Mouse (Mus musculus) heart, postnatal 0 days (tissue): ENCODE results near the gene Arhgef17. TPM values are rescaled to one million over a fixed set of nuclear protein-coding genes. Genes with fewer than 3 reads are reported as not detected.

Experiments
- ATAC-seq: fragments of 200-750 bp; cut with Nextera tagmentation; 2 replicates; pipeline ENCODE4 v1.8.0; 2017; ENCODE audit warnings: low read depth, moderate number of reproducible peaks, moderate library complexity; ENCODE audit not compliant: insufficient read depth
- DNase-seq: peaks from one replicate; pipeline ENCODE4 v3.0.0-alpha.2; 2016; ENCODE audit warnings: low spot score
- H3K27ac ChIP-seq: fragments of 300-500 bp; sonication (generic); 2 replicates; pipeline ENCODE4 v1.5.1; 2014; ENCODE audit warnings: low read depth, mild to moderate bottlenecking
- H3K27me3 ChIP-seq: fragments of 300-500 bp; sonication (generic); 2 replicates; pipeline ENCODE4 v1.6.1; 2014; ENCODE audit warnings: low read length, mixed read lengths; ENCODE audit not compliant: control insufficient read depth, insufficient read depth
- H3K36me3 ChIP-seq: fragments of 300-500 bp; sonication (generic); replicated peaks from 2 replicates; pipeline ENCODE4 v1.6.1; 2014; ENCODE audit warnings: low read length, mixed read lengths; ENCODE audit not compliant: control insufficient read depth, insufficient read depth
- H3K4me1 ChIP-seq: fragments of 300-500 bp; sonication (generic); 2 replicates; pipeline ENCODE4 v1.6.1; 2014; ENCODE audit warnings: antibody characterized with exemption; ENCODE audit not compliant: control insufficient read depth, insufficient read depth
- H3K4me2 ChIP-seq: fragments of 300-500 bp; sonication (generic); 2 replicates; pipeline ENCODE4 v1.6.1; 2014; ENCODE audit warnings: low read depth, mild to moderate bottlenecking, low read length, moderate library complexity
- H3K4me3 ChIP-seq: fragments of 300-500 bp; sonication (generic); 2 replicates; pipeline ENCODE4 v1.5.1; 2014; ENCODE audit warnings: low read depth, low read length
- H3K9ac ChIP-seq: fragments of 300-500 bp; sonication (generic); replicated peaks from 2 replicates; pipeline ENCODE4 v1.6.1; 2014; ENCODE audit warnings: low read depth, low read length, mixed read lengths
- H3K9me3 ChIP-seq: fragments of 300-500 bp; sonication (generic); replicated peaks from 2 replicates; pipeline ENCODE4 v1.6.1; 2016; ENCODE audit warnings: low read length; ENCODE audit not compliant: control insufficient read depth
- CTCF ChIP-seq: IDR thresholded peaks from 2 replicates; pipeline ENCODE4 v1.5.1; 2016; ENCODE audit warnings: antibody characterized with exemption, control low read depth, low read depth
- EP300 ChIP-seq: IDR thresholded peaks from 2 replicates; pipeline ENCODE4 v1.6.1; 2016; ENCODE audit warnings: antibody characterized with exemption, low read depth
- WGBS: fragments of 180-500 bp; shearing (Covaris S2); extraction: QIAGEN DNeasy Blood & Tissue Kit; methylation state at CpG from one replicate; pipeline ENCODE4 v1.1.7; 2014; 5-methylcytosine and 5-hydroxymethylcytosine counted together
- polyA plus RNA-seq: library from polyadenylated mRNA; unstranded; fragments of >200 nt; fragmentation: Nextera tagmentation; extraction: Ambion mirVana; gene quantifications from 2 replicates; pipeline ENCODE4 v1.2.1, GENCODE M21; 2015
- total RNA-seq: library from RNA; depleted of rRNA; stranded (reverse); fragments of >200 nt; gene quantifications from 2 replicates; pipeline ENCODE4 v1.2.3, GENCODE M21; 2014; ENCODE audit warnings: low replicate concordance; rRNA removed

The Arhgef17 gene
- total RNA-seq (28.4 and 42.3 TPM in 2 replicates), polyA plus RNA-seq (2.6 and 2.8 TPM in 2 replicates)

DNA sequence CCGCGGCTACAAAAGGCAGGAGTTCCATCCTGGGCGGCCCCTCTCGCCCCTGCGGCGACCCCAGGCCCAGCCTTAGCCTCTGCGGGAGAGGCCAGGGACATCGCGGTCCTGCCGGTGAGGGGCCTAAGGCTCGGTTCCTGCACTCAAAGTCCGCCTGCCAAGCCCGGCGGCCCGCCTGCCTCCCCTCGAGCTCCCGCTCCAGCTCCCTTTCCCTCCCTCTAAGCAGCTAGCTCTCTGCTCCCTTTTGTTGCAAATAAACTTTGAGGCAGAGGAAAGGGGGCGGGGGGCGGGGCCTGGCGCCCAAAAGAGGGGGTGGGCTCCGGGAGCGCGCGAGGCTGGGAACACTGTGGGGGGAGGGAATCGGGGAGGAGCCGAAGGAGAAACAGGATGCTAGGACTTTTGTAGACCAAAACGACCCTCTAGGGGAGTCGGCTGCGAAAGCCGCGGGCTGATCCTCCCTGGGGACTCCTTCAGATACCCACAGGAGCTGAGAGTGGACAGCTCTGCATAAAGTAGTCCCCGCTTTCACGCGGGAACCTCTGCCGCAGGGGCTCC, at the start of gene Arhgef17:
Gene Arhgef17, minus strand, starts transcription at position 182 of the 555 bp plus-strand sequence.
- Histone ChIP-seq H3K4me2 (peak within 1 kb of the TSS; percentile 69), H3K4me3 (peak within 1 kb of the TSS; percentile 68), H3K27me3 (no peaks in the 10 kb centered on the region), H3K36me3 (no peaks in the 10 kb centered on the region), H3K9ac (peak within 1 kb of the TSS; percentile 77), H3K27ac (peak within 1 kb of the TSS; percentile 90), H3K4me1 (peaks cover 28% of the 10 kb centered on the region), H3K9me3 (no peaks in the 10 kb centered on the region)
- ATAC-seq (peak; percentile 51), DNase-seq (peak; percentile 73)
- under 1% methylated on average over 34 of the region's 35 CpGs for WGBS
- TF ChIP-seq CTCF (no peak), EP300 (no peak)

DNA sequence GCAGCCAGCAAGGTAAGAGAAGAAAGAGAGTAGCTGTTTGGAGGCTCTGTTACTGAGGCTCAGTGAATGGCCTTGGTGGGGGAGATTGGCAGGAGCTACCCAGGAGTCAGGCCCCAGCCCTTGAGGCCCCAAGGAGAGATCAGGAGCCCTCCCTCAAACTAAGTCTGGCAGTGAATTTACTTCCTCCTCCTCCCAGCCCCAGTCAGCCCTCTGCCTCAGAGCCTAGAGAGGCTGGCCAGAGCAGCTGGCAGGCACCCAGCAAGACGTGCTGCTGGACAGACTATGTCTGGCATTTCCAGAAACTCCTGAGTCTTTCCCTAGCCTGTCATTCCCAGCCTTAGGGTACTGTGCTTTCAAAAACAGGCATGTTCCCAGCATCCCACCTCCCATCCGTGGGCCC, 47.3 kb upstream of the Arhgef17 start:
- Histone ChIP-seq H3K27me3 (peaks cover 2% of the 10 kb centered on the region; the same call in 1 of the 2 replicates), H3K4me3 (no peak overlapping the region), H3K27ac (0 out of 2 replicates have a peak overlapping the region, but pooled peaks have one; percentile 9), H3K9me3 (no peaks in the 10 kb centered on the region), H3K4me1 (peaks cover 17% of the 10 kb centered on the region), H3K9ac (no peak overlapping the region), H3K4me2 (no peak overlapping the region), H3K36me3 (no peaks in the 10 kb centered on the region)
- peak; percentile 43 for DNase-seq
- peak; percentile 70 for ATAC-seq
- no peak for TF ChIP-seq CTCF
- no peak for TF ChIP-seq EP300
- 3% methylated on average over 2 of the region's 2 CpGs for WGBS

DNA sequence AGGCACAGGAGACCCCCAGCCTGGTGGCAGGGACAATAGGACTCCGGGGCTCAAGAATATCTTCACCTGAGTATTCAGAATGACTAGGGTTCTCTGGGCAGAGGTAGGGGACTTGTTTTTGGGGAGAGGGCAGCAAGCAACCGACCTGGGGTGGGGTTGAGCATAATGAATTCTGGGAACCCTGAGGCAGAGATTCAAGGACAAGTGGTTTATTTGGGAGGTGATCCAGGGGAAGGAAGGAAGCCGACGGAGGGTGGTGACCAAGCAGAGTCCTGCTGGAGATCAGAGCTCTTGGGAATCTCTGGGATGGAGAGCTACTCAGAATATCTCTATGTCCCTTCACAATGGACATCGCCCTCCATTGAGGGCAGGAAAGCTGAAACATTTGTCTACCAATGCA, 46.3 kb upstream of the Arhgef17 start:
- TF ChIP-seq EP300 (no peak), CTCF (no peak)
- Histone ChIP-seq H3K27me3 (peaks cover 9% of the 10 kb centered on the region), H3K9me3 (no peaks in the 10 kb centered on the region), H3K4me1 (peaks cover 21% of the 10 kb centered on the region), H3K36me3 (no peaks in the 10 kb centered on the region), H3K4me2 (no peak overlapping the region), H3K4me3 (no peak overlapping the region), H3K27ac (no peak overlapping the region), H3K9ac (no peak overlapping the region)
- 62% methylated on average over 5 of the region's 5 CpGs for WGBS
- ATAC-seq (no peak), DNase-seq (no peak)

DNA sequence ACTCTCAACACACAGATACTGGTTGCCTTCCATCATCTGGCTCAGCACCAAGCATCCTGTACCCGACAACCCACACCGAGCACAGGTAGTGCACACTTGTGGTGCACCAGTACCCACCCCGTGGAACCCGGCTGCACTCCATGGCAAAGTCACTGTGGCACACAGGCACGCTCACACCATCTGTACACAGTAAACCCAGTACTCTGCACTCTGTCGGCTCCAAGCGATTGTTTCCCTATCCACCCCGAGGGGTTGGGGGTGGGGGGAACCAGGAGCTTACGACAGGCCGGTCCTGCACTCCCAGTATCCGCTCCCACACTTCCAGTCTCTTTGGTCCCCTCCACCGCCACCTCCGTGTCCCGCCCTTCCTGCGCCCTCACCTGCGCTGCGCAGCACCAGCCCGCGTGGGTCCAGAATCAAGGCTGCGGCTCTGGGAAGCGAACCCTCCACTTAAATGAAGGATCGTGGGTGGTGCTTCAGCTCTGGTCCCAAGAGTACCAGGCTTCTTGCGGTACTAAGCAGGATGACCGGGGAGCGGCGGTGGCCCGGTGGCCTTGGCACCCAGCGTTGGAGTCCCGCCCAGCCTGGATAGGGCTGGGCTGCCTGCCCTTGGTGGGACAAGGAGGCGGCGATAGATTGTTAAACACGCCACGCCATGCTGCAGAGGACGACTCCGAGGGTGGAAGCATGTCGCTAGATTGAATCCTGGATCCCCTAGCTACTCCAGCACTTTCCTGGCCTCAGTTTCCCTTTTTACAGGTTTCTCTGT, 42.4 kb upstream of the Arhgef17 start, which contains the start of gene P2ry6:
Gene P2ry6, minus strand, starts transcription at position 515 of the 769 bp plus-strand sequence.
- Histone ChIP-seq H3K9ac (0 out of 2 replicates have a peak within 1 kb of the TSS, but pooled peaks have one; percentile 42), H3K4me2 (peak within 1 kb of the TSS; percentile 69), H3K4me1 (peaks cover 21% of the 10 kb centered on the region), H3K27ac (no peak within 1 kb of the TSS), H3K9me3 (no peaks in the 10 kb centered on the region), H3K27me3 (peaks cover 12% of the 10 kb centered on the region), H3K4me3 (peak within 1 kb of the TSS; percentile 39), H3K36me3 (no peaks in the 10 kb centered on the region)
- whole genome bisulfite sequencing, result 2% methylated on average over 36 of the region's 36 CpGs
- TF ChIP-seq EP300, result no peak
- no peak for TF ChIP-seq CTCF
- DNase-seq (peak; percentile 70), ATAC-seq (peak; percentile 63)

DNA sequence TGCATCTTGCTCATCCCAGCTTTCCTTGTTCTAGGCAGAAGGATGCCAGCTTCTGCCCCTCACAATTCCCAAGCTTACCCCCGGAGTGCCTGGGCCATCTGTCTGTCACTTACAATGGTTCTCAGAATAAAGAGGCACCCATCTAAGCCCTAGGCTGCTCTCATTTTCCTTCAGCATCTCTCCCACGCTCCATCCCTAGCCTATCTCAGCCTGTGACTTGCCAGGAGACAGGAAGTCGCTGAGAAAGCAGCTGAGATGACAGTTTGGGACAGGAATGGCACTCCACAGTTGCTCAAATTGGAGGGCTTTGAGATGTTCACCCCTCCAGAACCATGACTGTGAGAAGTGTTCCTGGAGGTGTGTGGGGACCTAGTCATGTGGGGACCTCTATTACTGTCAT, 41.0 kb upstream of the Arhgef17 start:
- 42% methylated on average over 3 of the region's 3 CpGs for WGBS
- H3K4me3 ChIP-seq, result no peak overlapping the region
- no peaks in the 10 kb centered on the region for H3K9me3 ChIP-seq
- no peak overlapping the region for H3K4me2 ChIP-seq
- H3K9ac ChIP-seq, result no peak overlapping the region
- no peak overlapping the region for H3K27ac ChIP-seq
- H3K4me1 ChIP-seq, result peaks cover 16% of the 10 kb centered on the region
- ATAC-seq (no peak), DNase-seq (no peak)
- no peaks in the 10 kb centered on the region for H3K36me3 ChIP-seq
- peaks cover 12% of the 10 kb centered on the region for H3K27me3 ChIP-seq
- TF ChIP-seq CTCF, result no peak
- no peak for TF ChIP-seq EP300
